Mouse (Mus musculus) embryonic fibroblast, embryonic 13.5 days (primary cell): ENCODE measurements around the gene Fam173a.

Source experiments
- CTCF ChIP-seq: IDR thresholded peaks from 2 replicates; pipeline ENCODE4 v1.5.1; 2011; ENCODE audit warnings: mild to moderate bottlenecking, control low read depth, low read length, moderate library complexity, borderline replicate concordance; ENCODE audit not compliant: insufficient read depth
- POLR2A ChIP-seq: IDR thresholded peaks from 2 replicates; pipeline ENCODE4 v1.6.1; 2011; ENCODE audit warnings: low read depth, mild to moderate bottlenecking, control low read depth, low read length, moderate library complexity

- TF ChIP-seq POLR2A (no peak), CTCF (no peak)
Observed at GRCm38 (mm10) chr17:25755086-25755485, 37.6 kb downstream of the Fam173a start.
